Mouse (Mus musculus): Measurements from ENCODE around the gene Nhlrc1.

The Nhlrc1 gene

GRCm38 (mm10) chr13:47014334-47015194 is at the start of gene Nhlrc1:
Gene Nhlrc1, minus strand, starts transcription at chr13:47014850.
- no peak for DNase-seq (ENCODE audit: low read depth)

GRCm38 (mm10) chr13:47063985-47064760 is 49.5 kb upstream of the Nhlrc1 start:
- no peak for DNase-seq (ENCODE audit: low read depth)

- DNase-seq (ENCODE audit: low read depth), result no peak
Observed at GRCm38 (mm10) chr13:47062756-47063155, 48.1 kb upstream of the Nhlrc1 start.

- DNase-seq (ENCODE audit: low read depth), result no peak
Observed at GRCm38 (mm10) chr13:47056781-47057180, 42.1 kb upstream of the Nhlrc1 start.

- DNase-seq (ENCODE audit: low read depth), result no peak
Observed at GRCm38 (mm10) chr13:47056126-47056525, 41.5 kb upstream of the Nhlrc1 start.

GRCm38 (mm10) chr13:47053971-47054370 is 39.3 kb upstream of the Nhlrc1 start:
- DNase-seq (ENCODE audit: low read depth), result no peak

- DNase-seq (ENCODE audit: low read depth), result no peak
Observed at GRCm38 (mm10) chr13:47050009-47050408, 35.4 kb upstream of the Nhlrc1 start.

- no peak for DNase-seq (ENCODE audit: low read depth)
Observed at GRCm38 (mm10) chr13:47047996-47048395, 33.3 kb upstream of the Nhlrc1 start.

- no peak for DNase-seq (ENCODE audit: low read depth)
Observed at GRCm38 (mm10) chr13:47044617-47044947, 29.9 kb upstream of the Nhlrc1 start, which contains the start of gene Tpmt. Gene Tpmt, minus strand, starts transcription at chr13:47044737.

GRCm38 (mm10) chr13:47043833-47044616 is 29.4 kb upstream of the Nhlrc1 start:
- no peak for DNase-seq (ENCODE audit: low read depth)

GRCm38 (mm10) chr13:47043030-47043680 is 28.5 kb upstream of the Nhlrc1 start, which contains the start of gene Kdm1b:
Gene Kdm1b, plus strand, starts transcription at chr13:47043499.
- peak; percentile 98 for DNase-seq (ENCODE audit: low read depth)

- DNase-seq (ENCODE audit: low read depth), result no peak
Observed at GRCm38 (mm10) chr13:47042024-47042633, 27.5 kb upstream of the Nhlrc1 start.

- no peak for DNase-seq (ENCODE audit: low read depth)
Observed at GRCm38 (mm10) chr13:47040061-47040460, 25.4 kb upstream of the Nhlrc1 start.

- DNase-seq (ENCODE audit: low read depth), result no peak
Observed at GRCm38 (mm10) chr13:47037946-47038345, 23.3 kb upstream of the Nhlrc1 start.

GRCm38 (mm10) chr13:47033602-47034001 is 19.0 kb upstream of the Nhlrc1 start:
- DNase-seq (ENCODE audit: low read depth), result no peak

- no peak for DNase-seq (ENCODE audit: low read depth)
Observed at GRCm38 (mm10) chr13:47030376-47031107, 15.9 kb upstream of the Nhlrc1 start.

GRCm38 (mm10) chr13:47020798-47021197 is 6.1 kb upstream of the Nhlrc1 start:
- no peak for DNase-seq (ENCODE audit: low read depth)

GRCm38 (mm10) chr13:47019774-47020173 is 5.1 kb upstream of the Nhlrc1 start:
- DNase-seq (ENCODE audit: low read depth), result no peak

GRCm38 (mm10) chr13:47017259-47017658 is 2.6 kb upstream of the Nhlrc1 start:
- no peak for DNase-seq (ENCODE audit: low read depth)

- no peak for DNase-seq (ENCODE audit: low read depth)
Observed at GRCm38 (mm10) chr13:47015195-47015501, 498 bp upstream of the Nhlrc1 start.

GRCm38 (mm10) chr13:47013740-47014139 is 910 bp downstream of the Nhlrc1 start:
- DNase-seq (ENCODE audit: low read depth), result no peak
